Mouse (Mus musculus): ENCODE data around the gene Eea1. TPM values are rescaled to one million over a fixed set of nuclear protein-coding genes. Genes with fewer than 3 reads are reported as not detected.
"Not testable (repeated sequence)": the region's sequence is repeated elsewhere in the genome, so short reads cannot be mapped to it uniquely, and the experiment has no call there.

The Eea1 gene
- polyA plus RNA-seq, 1 experiment, result 4.6 TPM

- Histone ChIP-seq H3K36me3 (ENCODE audit: control insufficient read depth, insufficient read depth, low read length) (no peaks in the 10 kb centered on the region), H3K4me1 (ENCODE audit: control insufficient read depth, insufficient read depth, low read length) (no peaks in the 10 kb centered on the region), H3K27ac (ENCODE audit: insufficient read depth, low read depth, low read length) (no peak overlapping the region), H3K4me3 (ENCODE audit: insufficient read depth, low read depth, low read length) (no peak overlapping the region), H3K27me3 (replicated peaks; ENCODE audit: control insufficient read depth, insufficient read depth, low read length) (no peaks in the 10 kb centered on the region)
- TF ChIP-seq CTCF (conservative IDR thresholded peaks at IDR 0.05; ENCODE audit: insufficient read depth, insufficient read length, low read depth, low read length), result no peak
- no peak for TF ChIP-seq POLR2A (IDR thresholded peaks at IDR 0.05; ENCODE audit: low read depth, low read length)
- WGBS, result 71% methylated on average over 6 of the region's 6 CpGs
- DNase-seq, result no peak
Measured at GRCm38 (mm10) chr10:95923263-95924217, 16.9 kb upstream of the Eea1 start.

GRCm38 (mm10) chr10:95933631-95934030 lies 6.8 kb upstream of the Eea1 start:
- not testable (repeated sequence) for H3K4me3 ChIP-seq (ENCODE audit: insufficient read depth, low read depth, low read length); H3K36me3 ChIP-seq (ENCODE audit: control insufficient read depth, insufficient read depth, low read length); H3K27me3 ChIP-seq (replicated peaks; ENCODE audit: control insufficient read depth, insufficient read depth, low read length); H3K27ac ChIP-seq (ENCODE audit: insufficient read depth, low read depth, low read length); H3K4me1 ChIP-seq (ENCODE audit: control insufficient read depth, insufficient read depth, low read length); DNase-seq
- 96% methylated on average over 13 of the region's 13 CpGs for WGBS

DNA sequence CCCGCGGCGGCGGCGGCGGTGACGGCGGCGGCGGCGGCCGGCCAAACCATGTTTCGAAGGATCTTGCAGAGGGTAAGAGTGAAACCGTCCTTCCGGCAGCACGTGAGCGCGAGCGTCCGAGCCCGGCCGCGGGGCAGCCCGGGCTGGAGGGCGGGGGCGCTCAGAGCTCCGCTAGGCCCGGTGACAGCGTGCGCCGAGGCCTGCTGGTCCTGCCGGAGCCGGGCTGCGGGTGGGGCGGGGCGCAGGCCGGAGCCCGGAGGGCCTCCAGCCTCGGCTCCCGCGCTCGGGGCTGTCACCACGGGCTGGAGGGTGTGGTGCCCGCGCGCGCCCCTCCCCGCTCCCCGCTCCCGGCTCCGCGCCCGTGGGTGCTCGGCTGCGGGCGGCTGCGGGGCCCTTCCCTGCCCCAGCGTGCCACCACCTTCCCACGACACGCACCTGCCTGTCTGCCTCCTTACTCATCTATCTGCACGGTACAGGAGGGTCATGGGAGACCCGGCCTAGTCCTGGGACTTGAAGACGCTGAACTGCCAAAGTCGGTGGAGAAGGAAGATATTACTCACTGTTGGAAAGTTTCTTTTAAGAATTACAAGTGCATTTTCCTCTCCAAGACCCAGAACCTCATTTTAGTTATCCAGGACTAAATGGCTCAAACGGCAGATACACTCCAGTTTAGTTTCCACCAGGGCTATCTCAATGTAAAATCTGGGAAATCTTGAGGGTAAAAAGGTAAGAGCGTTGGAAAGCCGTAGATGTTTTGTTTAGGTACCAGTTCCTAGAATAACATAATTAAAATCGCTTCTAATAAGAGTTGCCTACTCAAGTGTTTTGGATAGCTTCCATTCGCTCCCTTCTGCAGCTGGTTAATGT lies 684 bp downstream of the Eea1 start:
- Histone ChIP-seq H3K4me1 (ENCODE audit: control insufficient read depth, insufficient read depth, low read length) (peaks cover 8% of the 10 kb centered on the region; the same call in 1 of the 2 replicates), H3K27ac (ENCODE audit: insufficient read depth, low read depth, low read length) (peak overlapping the region; percentile 58), H3K36me3 (ENCODE audit: control insufficient read depth, insufficient read depth, low read length) (no peaks in the 10 kb centered on the region), H3K4me3 (ENCODE audit: insufficient read depth, low read depth, low read length) (peak overlapping the region; percentile 86), H3K27me3 (replicated peaks; ENCODE audit: control insufficient read depth, insufficient read depth, low read length) (no peaks in the 10 kb centered on the region)
- no peak for DNase-seq
- TF ChIP-seq POLR2A (IDR thresholded peaks at IDR 0.05; ENCODE audit: low read depth, low read length), result no peak
- TF ChIP-seq CTCF (conservative IDR thresholded peaks at IDR 0.05; ENCODE audit: insufficient read depth, insufficient read length, low read depth, low read length), result no peak
- 3% methylated on average over 68 of the region's 69 CpGs for WGBS

GRCm38 (mm10) chr10:95941768-95942425 lies 1.4 kb downstream of the Eea1 start:
- H3K4me1 ChIP-seq (ENCODE audit: control insufficient read depth, insufficient read depth, low read length), result peaks cover 8% of the 10 kb centered on the region; the same call in 1 of the 2 replicates
- no peak overlapping the region; the same call in 1 of the 2 replicates for H3K4me3 ChIP-seq (ENCODE audit: insufficient read depth, low read depth, low read length)
- peak; percentile 8 for DNase-seq
- TF ChIP-seq POLR2A (IDR thresholded peaks at IDR 0.05; ENCODE audit: low read depth, low read length), result no peak
- no peak for TF ChIP-seq CTCF (conservative IDR thresholded peaks at IDR 0.05; ENCODE audit: insufficient read depth, insufficient read length, low read depth, low read length)
- H3K27ac ChIP-seq (ENCODE audit: insufficient read depth, low read depth, low read length), result no peak overlapping the region
- WGBS, result 42% methylated on average over 6 of the region's 6 CpGs
- H3K36me3 ChIP-seq (ENCODE audit: control insufficient read depth, insufficient read depth, low read length), result no peaks in the 10 kb centered on the region
- H3K27me3 ChIP-seq (replicated peaks; ENCODE audit: control insufficient read depth, insufficient read depth, low read length), result no peaks in the 10 kb centered on the region

DNA sequence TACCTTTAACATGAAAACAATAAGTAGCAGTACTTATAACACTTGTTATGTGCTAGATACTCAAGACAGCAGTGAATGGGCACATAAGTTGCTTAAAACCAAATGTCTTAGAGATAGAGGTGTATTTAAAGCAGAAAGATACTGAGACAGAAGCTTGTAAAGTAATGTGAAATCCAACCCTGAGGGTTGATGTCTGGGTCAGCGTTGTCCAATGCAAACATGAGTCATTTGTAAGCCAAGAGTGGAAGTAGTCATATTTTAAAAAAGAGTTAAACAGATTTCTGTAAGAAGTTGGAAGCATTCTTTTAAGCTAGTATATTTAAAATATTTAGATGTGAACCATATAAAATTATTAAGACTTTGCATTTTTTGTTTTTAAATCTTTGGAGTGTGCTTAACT lies 4.6 kb downstream of the Eea1 start:
- H3K36me3 ChIP-seq (ENCODE audit: control insufficient read depth, insufficient read depth, low read length), result no peaks in the 10 kb centered on the region
- peaks cover 9% of the 10 kb centered on the region; the same call in 1 of the 2 replicates for H3K4me1 ChIP-seq (ENCODE audit: control insufficient read depth, insufficient read depth, low read length)
- H3K27ac ChIP-seq (ENCODE audit: insufficient read depth, low read depth, low read length), result no peak overlapping the region
- TF ChIP-seq CTCF (conservative IDR thresholded peaks at IDR 0.05; ENCODE audit: insufficient read depth, insufficient read length, low read depth, low read length) (no peak), POLR2A (IDR thresholded peaks at IDR 0.05; ENCODE audit: low read depth, low read length) (no peak)
- 37% methylated on average over 1 of the region's 1 CpGs for WGBS
- DNase-seq, result no peak
- H3K4me3 ChIP-seq (ENCODE audit: insufficient read depth, low read depth, low read length), result no peak overlapping the region
- no peaks in the 10 kb centered on the region for H3K27me3 ChIP-seq (replicated peaks; ENCODE audit: control insufficient read depth, insufficient read depth, low read length)

- H3K4me1 ChIP-seq (ENCODE audit: control insufficient read depth, insufficient read depth, low read length), result peaks cover 9% of the 10 kb centered on the region; the same call in 1 of the 2 replicates
- H3K4me3 ChIP-seq (ENCODE audit: insufficient read depth, low read depth, low read length), result no peak overlapping the region
- no peaks in the 10 kb centered on the region for H3K36me3 ChIP-seq (ENCODE audit: control insufficient read depth, insufficient read depth, low read length)
- no peak for DNase-seq
- 97% methylated on average over 3 of the region's 3 CpGs for WGBS
- TF ChIP-seq POLR2A (IDR thresholded peaks at IDR 0.05; ENCODE audit: low read depth, low read length) (no peak), CTCF (conservative IDR thresholded peaks at IDR 0.05; ENCODE audit: insufficient read depth, insufficient read length, low read depth, low read length) (no peak)
- H3K27me3 ChIP-seq (replicated peaks; ENCODE audit: control insufficient read depth, insufficient read depth, low read length), result no peaks in the 10 kb centered on the region
- H3K27ac ChIP-seq (ENCODE audit: insufficient read depth, low read depth, low read length), result no peak overlapping the region
Measured at GRCm38 (mm10) chr10:95949410-95949809, 9.0 kb downstream of the Eea1 start.

All from kidney, adult 2 months (tissue).